Mouse (Mus musculus): ENCODE results near the gene Pef1.

DNA sequence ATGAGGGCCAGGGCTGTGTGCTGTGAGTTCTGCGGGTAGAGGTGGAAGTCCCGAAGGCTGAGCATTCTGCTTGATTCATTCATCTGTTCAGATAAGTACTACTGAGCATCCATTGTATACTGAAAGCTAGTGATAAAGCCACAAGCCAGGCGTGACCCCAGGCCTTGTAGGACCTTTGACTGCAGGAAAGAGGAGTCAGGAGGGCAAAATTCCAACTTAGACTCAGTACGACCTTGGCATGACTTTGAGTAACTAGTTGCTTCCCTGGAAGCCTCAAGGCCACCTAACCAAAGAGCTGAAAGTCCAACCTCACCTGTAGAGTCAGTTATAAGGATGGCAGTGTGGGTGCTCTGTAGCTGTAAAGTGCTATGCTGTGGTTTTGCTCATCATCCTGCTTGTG is 18.4 kb downstream of the Pef1 start:
- TF ChIP-seq POLR2A (IDR thresholded peaks at IDR 0.05; ENCODE audit: extremely low read depth, insufficient read depth, low read length) (no peak), CTCF (IDR thresholded peaks at IDR 0.05; ENCODE audit: extremely low read depth, insufficient read depth, low read length) (no peak)

Measured in cortical plate, adult 2 months (tissue).